Mouse (Mus musculus) layer of hippocampus, adult 8-10 months (tissue): ENCODE measurements at regions not wholly inside any gene's neighbourhood (a gene's known extent, or its start where the extent isn't known, plus 50 kb on each side); places are given as distances from the start of the nearest gene placed in this dataset.

Experiments
- DNase-seq, 2 experiments: peaks; one replicate each; pipeline ENCODE4 v3.0.0; 2022; ENCODE audit warnings: low spot score in 2 of 2

DNA sequence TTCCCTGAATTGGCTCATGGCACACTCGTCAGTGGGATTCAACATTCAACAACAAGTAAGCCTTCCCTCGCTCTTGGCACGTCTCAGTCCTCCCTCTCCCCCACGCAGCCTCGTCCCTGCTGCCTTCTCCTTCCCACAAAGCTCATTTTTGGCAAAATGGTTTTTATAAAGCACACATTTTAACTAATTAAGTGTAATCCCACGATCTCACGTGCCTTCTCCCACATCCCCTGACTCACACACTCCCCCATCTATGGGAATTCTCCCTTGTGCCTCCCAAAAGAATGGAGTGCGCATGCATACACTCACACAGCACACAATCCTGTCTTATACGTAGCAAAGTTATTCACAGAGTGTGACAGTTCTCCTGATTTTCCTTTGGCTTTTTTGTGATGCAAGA, 288.5 kb downstream of the Cd83 start:
- peak; percentile 62 to 70 for DNase-seq

DNA sequence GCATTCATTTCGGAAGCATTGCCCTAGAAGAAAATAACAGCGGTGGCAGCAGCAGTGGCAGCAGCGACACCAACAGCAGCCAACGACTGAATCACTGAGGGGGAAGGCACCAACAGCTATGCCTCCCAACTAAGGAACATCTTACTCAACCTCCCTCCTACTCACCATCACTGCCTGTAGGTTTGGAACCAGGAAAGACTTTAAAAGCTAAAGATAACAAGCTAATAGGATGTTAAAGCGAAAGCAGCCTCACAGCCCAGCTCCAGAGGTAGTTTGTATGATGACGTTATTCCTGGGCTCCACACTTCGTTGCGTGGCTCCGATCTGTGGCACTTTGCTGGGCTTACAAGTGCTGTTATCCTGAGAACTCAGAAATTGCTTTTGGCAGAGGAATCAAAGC, 289.6 kb downstream of the Cd83 start:
- peak; percentile 50 to 74 for DNase-seq

DNA sequence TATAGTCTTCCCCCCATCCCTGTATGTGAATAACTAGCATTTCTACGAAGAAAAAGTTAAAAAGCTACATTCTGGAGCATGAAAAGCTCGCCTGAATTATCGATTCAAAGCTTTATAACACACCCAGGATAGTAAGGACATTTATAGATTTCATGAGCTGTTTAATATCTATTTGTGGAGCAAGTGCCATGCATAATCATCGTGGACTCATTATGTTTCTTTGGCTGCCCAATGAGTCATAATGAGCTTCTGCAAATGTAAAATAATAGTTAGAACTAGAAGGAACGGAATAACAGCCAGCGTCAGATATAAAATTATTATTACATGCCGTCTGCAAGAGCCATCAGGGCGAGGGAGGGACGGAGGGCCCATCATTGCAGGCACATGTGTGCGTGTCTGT, 292.4 kb downstream of the Cd83 start:
- DNase-seq: no peak

DNA sequence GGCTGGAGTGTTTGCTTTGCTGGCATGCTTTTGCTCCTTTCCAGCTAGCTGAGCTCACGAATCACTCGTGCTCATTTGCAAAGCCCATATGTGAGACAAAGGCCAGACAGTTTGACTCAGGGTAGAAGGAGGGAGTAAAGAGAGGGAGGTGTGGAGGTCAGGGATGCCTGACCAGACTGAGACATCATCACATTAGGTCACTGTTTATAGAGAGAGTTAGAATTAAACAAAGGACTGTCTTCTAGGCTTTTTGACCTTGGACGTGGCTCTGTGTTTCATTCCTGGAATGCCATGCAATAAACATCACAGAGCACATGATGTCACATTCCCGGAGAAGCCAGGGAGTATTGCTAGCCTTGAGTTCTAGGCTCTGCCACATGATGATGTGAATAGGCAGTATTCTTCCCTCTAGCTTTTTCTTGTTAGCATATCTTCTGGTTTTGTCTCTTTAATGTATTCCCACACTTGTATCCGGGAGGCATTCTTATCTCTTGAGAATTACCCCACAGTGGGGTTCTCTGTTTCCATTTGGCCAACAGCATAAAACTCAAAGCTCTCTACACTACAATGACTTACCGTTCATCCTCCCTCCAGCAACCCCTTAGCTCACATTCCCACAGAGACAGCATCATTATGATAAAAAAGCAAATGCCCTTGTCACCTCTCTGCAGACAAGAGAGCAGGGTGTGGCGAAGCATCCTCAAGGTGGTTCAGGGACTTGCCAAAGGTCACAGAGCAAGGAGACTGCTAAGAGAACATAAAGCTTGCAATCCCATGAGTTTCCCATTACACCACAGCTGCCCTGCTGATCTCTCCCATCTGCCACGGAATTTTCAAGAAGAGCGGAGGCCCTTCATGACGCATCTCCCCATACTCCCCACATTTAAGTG, 301.3 kb downstream of the Cd83 start:
- DNase-seq: no peak

DNA sequence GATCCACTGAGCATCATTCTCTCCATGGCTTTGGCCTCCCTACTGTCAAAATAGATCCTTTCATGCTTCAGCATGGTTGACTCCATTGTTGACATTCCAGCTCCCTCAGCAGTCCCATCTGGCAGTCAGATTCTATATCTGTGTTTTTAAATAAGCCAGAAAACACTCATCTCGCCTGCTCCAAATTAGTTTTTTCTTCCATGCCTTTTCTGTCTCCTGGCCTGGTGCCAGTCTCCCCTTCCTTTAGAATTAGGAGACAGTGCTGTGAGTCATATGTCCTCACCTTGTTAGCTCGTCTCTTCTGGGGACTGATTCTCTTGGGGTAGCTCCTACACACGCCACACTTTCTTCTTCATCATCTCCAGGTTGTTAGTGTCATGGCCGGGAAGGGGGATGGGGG, 302.2 kb downstream of the Cd83 start:
- no peak for DNase-seq

DNA sequence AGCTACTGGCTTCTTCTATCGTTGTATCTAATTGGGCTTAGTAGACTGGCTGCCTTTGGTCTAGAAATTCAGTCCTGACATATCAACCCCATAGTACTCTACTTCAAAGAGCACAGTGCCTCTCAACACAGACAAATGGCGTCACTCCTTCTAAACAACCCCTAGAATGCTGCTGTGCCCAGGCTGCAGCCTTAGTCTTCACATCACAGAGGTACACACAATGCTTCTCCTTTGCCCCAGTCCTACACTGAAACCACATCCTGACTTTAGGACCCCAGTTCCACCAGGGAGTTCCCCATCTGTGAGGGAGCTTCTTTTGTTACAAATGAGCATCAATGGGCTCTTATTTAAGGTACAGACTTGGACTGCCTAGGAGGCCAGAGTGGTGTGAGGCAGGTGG, 312.6 kb downstream of the Cd83 start:
- no peak for DNase-seq

DNA sequence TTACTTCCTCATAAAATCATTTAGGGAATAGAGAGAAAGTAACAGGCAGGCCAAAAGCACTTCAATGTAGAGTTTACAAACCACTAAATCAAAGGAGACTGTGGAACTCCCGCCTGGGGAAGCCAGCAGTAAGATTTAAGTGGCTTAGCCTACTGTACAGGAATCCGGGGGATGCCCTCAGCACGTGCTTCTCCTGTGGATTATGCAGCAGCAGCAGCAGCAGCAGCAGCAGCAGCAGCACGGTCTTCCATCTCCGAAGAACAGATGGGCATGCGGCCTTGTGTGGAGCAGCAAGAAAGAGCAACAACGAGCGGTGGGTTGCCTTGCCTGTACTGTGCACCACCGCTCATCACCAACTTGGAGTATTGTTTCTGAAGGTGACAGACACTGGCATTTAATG, 314.9 kb downstream of the Cd83 start:
- DNase-seq: no peak

DNA sequence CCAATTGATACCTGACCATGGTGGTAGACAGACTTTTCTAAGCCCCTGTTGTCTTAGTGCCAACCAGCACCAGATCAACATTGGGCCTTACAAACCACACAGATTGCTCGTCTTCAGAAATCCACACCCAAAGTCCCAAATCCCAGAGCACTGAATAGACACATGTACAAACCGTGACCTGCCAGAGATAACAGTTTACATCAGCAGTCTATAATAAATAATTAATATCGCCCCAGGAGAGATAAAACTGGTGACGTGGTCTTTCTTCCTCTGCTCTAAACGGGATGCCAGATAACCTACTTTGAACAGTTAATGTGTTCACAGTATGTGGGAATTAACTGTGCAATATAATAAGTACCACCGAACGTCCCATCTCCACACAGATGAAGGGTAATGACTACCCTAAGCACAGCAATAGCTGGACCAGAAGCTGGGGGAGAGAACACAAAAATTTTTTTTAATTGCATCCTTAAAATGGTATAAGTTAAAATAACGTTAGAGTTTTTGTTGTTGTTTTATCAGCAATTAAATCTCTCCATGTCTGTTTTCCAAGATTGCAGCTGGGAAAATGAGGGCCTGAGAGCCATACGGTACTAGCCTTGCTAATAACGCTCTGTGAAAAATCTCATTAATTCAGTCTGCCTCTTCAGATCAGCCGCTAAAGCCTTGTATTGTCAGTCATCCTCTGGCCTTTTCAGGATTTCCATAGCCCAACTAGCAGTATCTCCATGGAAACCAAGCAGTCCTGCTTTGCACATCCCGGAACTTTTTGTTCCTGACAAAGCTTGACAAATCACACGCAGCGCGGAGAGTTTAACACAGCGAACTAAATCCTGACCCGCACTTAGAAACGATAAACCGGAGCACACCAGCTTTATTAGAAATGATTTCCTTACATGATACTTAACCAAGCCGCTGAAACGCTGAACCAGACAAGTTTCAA, 315.8 kb downstream of the Cd83 start:
- DNase-seq: peak; percentile 59 to 66

DNA sequence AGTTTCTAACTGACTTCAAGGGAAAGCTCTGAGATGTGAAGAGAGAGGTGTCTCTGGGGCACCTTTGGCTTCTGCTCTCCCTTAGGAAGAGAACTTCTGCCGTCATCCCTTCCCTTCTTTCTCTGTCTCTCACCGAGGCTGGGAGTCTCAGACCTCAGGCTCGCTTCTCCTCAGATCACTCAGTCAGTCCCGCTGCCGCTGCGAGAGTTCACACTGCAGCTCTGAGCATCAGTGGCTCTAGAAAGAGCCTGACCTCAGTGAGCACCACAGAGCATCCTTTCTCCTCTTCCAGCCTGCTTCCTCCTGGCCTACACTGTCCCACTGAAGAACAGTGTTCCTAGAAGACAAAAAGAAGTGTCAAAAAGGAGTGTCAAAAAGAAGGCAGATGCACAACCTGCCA, 316.6 kb downstream of the Cd83 start:
- DNase-seq: no peak

DNA sequence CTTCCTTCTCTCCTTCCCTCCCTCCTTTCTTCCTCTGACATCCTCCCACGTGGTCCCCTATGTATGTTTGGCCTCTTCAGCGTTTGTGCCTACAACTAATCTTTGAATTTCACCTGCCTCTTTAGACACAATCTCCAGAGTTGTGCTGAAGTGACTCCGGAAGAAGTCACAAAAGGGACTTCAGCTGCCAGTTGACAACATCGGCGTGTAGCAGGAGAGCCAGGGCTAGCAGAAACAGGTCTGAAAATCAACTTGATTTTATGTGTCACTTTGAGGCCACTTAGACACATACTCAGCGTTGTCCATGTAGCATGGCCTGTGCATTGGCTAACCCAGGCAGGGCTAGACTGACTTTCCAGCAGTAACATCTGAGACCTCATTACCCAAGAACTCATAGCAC, 317.2 kb downstream of the Cd83 start:
- no peak for DNase-seq

DNA sequence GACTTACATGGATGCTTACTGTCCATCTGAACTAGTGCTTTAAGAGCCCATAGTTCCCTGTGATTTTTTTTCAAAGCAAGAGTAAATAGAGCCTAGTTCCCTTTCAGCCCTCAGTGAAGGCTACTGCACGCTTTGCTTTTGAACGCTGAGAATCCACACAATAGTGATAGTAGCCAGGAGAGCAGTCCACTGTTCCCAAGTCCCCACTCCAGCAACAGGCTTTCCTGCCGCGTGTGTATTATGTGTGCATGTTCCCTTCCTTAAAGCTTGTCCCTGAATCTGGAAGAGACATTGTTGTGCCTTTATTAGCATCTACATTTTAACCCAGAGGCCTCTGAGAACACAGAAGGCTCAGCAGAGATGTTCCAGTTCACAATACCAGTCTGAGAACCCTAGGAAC, 317.7 kb downstream of the Cd83 start:
- no peak for DNase-seq

DNA sequence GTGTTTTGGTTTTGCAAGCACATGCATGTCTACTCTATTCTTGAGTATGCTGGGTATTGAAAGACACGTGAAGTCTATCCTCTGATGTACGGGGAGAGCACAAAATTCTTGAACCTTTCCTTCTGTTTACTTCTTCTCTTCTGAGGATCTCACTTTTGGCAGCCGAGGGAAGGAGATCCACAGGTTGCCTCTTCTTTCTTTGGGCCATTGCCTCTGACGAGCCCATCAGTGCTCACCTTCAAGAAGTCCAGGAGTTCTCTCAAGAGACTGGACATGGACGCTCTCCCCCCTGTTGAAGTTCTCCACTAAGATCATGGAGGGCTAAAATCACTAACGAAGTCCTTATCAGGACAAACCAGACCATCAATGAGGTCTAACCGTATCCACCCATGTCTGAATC, 318.8 kb downstream of the Cd83 start:
- DNase-seq: no peak

DNA sequence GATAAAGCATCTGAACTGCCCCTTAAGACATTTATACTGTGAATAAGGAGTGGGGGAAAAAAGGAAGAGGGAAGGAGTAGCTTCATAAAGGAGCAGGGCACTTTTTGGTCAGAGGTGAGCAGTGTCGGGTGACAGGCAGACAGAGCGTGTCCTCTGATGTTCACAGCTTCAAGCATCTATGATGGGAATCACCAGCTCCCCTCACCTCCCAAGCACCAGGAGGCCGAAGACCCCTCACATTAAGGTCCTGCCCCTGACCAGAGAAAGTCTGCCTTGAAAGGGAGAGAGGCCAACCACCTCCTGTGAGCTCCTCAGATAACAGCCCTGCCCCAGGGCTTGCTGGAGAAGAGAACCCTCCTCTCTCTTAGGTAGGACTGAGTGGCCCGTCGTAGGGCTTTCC, 320.6 kb downstream of the Cd83 start:
- no peak for DNase-seq

DNA sequence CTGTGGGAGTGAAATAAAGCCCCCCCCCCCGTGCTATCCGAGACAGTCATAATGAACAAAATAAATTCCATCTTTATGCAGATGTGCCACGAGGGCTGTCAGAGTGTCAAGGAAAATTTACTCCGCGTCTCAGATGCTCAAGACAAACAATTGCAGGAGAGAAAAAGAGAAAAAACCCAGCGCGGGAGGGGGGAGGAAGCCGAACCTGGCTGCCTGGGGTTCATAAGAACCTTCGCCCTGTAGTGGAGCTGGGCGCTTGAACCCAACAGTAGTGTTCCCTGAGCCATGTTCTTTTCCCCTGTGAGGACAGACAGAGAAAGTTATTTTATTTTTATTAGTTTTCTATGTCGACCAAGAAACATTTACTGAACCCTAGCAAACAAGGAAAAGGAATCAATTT, 324.1 kb downstream of the Cd83 start:
- DNase-seq: no peak

DNA sequence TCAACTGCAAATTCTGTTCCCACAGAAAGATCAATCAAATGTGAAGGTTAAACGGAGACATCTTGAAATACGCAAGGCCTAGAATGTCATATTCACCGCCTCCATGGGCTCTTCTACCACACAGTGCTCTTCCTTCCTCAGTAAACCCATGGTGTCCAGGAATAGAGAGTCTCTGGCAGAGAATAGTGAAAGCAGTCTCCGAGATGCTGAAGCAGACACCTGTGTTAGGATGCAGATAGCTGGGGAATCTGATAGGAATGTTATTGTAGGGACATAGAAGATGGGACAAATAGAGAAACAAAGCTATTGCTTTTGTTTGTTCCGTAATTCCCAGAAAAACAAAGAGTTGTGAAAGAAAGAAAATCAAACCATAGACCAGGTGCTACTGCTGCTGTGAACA, 328.5 kb downstream of the Cd83 start:
- DNase-seq: no peak

DNA sequence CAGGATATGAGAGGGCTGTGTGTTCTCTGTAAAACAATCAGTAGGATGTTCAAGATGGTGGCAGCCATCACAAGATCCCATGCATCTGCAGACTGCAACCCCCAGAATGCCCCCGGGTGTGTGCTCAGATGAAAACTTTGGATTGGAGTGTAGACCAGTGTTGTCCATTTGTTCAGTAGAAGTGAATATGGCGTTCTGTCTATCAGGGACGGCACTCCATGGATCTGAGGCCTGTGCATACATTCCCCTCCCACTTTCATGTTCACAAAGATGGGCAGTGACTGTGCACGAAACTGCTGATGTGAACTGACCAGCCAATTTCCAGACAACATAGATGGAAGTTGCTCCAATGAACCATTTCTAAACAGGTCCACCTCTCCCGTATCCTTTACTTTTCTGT, 330.3 kb downstream of the Cd83 start:
- DNase-seq: no peak

DNA sequence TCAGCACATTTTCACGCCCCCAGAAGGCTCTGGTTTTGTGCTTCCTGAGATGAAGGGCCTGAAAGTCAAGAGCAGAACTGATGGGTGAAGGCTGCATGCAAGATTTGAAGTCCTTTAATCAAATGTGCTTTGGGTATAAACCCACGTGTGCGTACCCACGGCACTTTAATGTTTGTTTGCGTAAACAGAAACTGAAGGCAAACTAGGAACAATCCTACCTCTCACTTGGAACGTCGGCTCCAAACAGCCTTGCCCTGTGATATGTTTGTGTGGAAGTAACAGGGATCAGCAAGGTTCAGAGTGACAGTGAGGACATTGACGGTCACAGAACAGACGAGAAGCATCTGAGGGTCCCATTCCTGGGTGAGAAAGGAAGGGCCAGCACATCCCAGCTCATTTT, 333.3 kb downstream of the Cd83 start:
- no peak for DNase-seq

DNA sequence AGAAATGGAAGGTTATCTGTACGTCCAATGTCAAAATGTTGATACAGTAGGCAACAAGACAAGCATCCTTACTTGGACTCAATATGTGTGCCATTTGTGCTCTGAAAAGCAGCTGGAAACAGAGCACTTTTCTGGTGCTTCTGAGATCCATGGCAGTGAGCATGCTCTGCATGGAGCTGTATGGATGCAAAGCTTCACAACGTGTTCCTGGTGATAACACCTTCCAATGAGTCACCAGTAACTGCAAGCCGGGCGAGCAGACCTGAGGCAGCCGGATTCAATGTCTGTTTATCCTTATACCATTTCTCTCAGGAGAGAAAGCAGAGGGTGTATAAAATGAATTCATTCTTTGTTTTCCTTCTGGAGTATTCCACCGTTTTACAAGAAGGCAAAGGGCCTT, 334.3 kb downstream of the Cd83 start:
- no peak for DNase-seq

DNA sequence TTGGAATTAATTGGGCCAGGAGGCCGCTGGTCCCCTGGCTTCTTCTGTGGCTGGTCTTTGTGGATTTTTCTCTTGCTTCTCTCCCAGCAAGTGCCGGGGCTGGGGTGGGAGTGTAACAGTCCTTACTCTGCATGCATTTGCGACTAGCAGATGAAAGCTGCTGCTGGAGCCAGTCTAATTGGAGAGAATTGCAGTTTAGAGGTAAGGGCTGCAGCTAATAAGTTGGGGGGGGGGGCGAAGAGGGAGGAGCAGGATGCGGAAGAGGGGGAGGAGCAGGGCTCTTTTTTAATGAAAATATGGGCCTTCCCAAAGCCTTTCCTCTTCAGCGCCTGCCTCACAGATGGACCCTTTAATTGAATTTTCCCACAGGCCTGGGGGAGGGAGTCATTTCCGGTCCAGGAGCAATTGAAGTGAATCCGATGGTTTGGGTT, 336.7 kb downstream of the Cd83 start:
- DNase-seq: no peak

DNA sequence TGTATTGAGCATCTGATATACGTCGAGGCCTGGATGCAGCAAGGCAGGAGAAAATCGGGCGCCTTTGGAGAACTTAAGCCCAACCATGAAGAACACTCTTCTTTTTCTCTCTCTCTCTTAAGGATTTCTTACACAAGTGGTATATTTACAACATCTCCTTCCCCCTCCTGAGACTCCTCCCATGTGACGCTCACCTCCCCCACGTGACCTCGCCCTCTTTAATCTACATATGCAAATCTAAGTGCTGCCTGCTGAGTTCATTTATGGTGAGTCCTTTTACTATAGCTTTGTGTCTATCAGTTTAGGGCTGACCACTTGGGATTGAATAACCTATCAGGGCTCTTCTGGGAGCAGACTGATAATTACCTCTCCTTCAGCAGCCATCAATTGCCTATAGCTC, 337.4 kb downstream of the Cd83 start:
- no peak for DNase-seq

DNA sequence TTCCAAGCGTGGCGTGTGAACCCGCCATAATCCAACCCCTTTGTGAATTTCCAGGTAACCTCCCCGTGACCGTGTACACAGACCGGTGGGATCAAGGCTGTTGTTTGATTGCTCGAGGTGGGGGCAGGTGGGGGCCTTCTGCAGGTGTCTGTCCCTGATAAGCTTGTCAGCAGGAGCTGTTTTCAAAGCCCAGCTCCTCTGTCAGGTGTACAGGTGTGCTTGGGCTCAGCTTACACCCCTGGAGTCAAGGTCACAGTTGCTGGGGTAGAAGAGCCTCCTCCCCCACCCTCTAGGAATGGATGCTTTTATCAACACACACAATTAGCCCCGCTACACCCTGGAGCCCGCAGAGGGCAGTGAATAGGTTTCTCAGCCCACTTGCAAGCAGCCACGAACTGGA, 341.6 kb downstream of the Cd83 start:
- no peak for DNase-seq

DNA sequence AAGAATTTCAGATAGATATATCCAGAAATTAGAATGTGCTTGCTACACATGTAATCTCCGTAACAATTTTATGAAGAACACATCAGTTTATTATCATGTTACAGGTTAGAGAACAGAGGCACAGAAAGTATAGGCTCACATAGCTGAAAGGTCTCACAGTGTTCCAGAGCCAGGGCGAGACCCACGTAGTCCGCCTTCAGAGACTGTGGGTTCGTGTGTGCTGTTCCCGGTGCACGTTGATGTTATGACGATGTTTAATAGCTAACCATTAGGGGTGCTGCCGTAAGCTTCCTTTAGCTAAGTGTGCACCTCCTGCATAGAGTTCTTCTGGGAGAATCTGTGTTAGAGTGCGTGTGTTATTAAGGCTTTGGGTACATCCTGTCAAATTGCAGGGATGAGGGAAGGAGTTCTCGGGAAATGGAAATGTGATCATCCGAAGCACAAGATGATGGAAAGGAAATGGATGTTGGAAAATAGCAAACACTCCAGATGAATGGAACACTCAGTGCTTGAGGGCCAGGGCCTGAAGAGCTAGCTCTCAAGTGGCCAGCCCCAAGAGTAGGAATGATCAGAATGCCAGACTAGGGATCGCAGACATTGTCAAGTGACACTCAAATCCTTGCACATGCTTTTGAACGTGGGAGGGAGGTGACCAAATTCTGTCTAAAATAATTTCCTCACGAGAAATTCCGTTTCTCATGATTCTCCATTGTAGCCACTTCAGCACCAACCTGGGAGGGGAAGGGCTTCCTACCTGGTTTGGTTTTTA, 344.1 kb downstream of the Cd83 start:
- DNase-seq: no peak
